In genomic region chr4:148644157-148644511, GRCm38 (mm10) we compare ENCODE assay signal across 8 mouse cellular contexts. TPM values are rescaled to one million over a fixed set of nuclear protein-coding genes. Genes with fewer than 3 reads are reported as not detected.
DNase-seq lines count a peak whose midpoint lies in the region; ATAC-seq and TF ChIP-seq lines count a peak whose summit lies in the region.

No protein-coding gene starts in this region.

- no peak overlapping the region for H3K9ac ChIP-seq in forebrain, embryonic 15.5 days (replicated peaks)
- H3K9ac ChIP-seq in limb, embryonic 11.5 days (ENCODE audit: low read length), result no peak overlapping the region
- H3K9ac ChIP-seq in midbrain, embryonic 14.5 days (replicated peaks; ENCODE audit: low read length), result no peak overlapping the region

- peak; percentile 70; the same call in 1 of the 2 replicates for TF ChIP-seq CTCF in cerebellum, adult 2 months (IDR thresholded peaks at IDR 0.05; ENCODE audit: borderline replicate concordance, insufficient read depth, low read depth, low read length)

- H3K27ac ChIP-seq in cerebellum, adult 2 months (ENCODE audit: insufficient read depth, low read length), result no peak overlapping the region
- H3K27ac ChIP-seq in forebrain, embryonic 15.5 days (replicated peaks), result no peak overlapping the region
- no peak overlapping the region for H3K27ac ChIP-seq in limb, embryonic 11.5 days (replicated peaks; ENCODE audit: low read depth, low read length)
- H3K27ac ChIP-seq in midbrain, embryonic 14.5 days (replicated peaks; ENCODE audit: low read depth, low read length), result no peak overlapping the region

- H3K4me3 ChIP-seq in cerebellum, adult 2 months (replicated peaks; ENCODE audit: insufficient read depth, low read depth, low read length), result peak overlapping the region; percentile 23
- H3K4me3 ChIP-seq in forebrain, embryonic 15.5 days, result no peak overlapping the region
- no peak overlapping the region for H3K4me3 ChIP-seq in limb, embryonic 11.5 days (ENCODE audit: low read depth, low read length)
- no peak overlapping the region for H3K4me3 ChIP-seq in midbrain, embryonic 14.5 days (replicated peaks; ENCODE audit: low read depth, low read length)

- TF ChIP-seq POLR2A in cerebellum, adult 2 months (IDR thresholded peaks at IDR 0.05; ENCODE audit: borderline replicate concordance, insufficient read depth, low read length), result no peak

- no peaks in the 10 kb centered on the region; the same call in 1 of the 2 replicates for H3K4me1 ChIP-seq in cerebellum, adult 2 months (ENCODE audit: control insufficient read depth, insufficient read depth, low read length)
- no peaks in the 10 kb centered on the region for H3K4me1 ChIP-seq in forebrain, embryonic 15.5 days
- H3K4me1 ChIP-seq in limb, embryonic 11.5 days (ENCODE audit: control insufficient read depth, insufficient read depth, low read length), result no peaks in the 10 kb centered on the region
- H3K4me1 ChIP-seq in midbrain, embryonic 14.5 days (ENCODE audit: control insufficient read depth, insufficient read depth, low read length), result no peaks in the 10 kb centered on the region

- no peaks in the 10 kb centered on the region for H3K36me3 ChIP-seq in forebrain, embryonic 15.5 days
- H3K36me3 ChIP-seq in limb, embryonic 11.5 days (ENCODE audit: control insufficient read depth, insufficient read depth, low read length), result no peaks in the 10 kb centered on the region
- no peaks in the 10 kb centered on the region for H3K36me3 ChIP-seq in midbrain, embryonic 14.5 days (ENCODE audit: control insufficient read depth, insufficient read depth, low read length)

- no peaks in the 10 kb centered on the region for H3K27me3 ChIP-seq in cerebellum, adult 2 months (ENCODE audit: control insufficient read depth, insufficient read depth, low read length)
- no peaks in the 10 kb centered on the region for H3K27me3 ChIP-seq in forebrain, embryonic 15.5 days
- no peaks in the 10 kb centered on the region for H3K27me3 ChIP-seq in limb, embryonic 11.5 days (ENCODE audit: control insufficient read depth, insufficient read depth, low read length)
- H3K27me3 ChIP-seq in midbrain, embryonic 14.5 days (ENCODE audit: control insufficient read depth, insufficient read depth, low read length), result no peaks in the 10 kb centered on the region

- no peak for ATAC-seq in forebrain, embryonic 15.5 days (replicated peaks)
- no peak; the same call in 1 of the 2 replicates for ATAC-seq in limb, embryonic 11.5 days (ENCODE audit: insufficient number of reproducible peaks, low FRiP score, low TSS enrichment, low read depth)
- ATAC-seq in midbrain, embryonic 14.5 days (ENCODE audit: low FRiP score, low TSS enrichment), result no peak

- peak; percentile 39 to 66 for DNase-seq in left cerebral cortex, adult 18-20 months (ENCODE audit: low spot score in 2 of 2)
- DNase-seq in left cerebral cortex, adult 11 months (ENCODE audit: low spot score), result no peak
- peak; percentile 61 to 72 for DNase-seq in cerebellum, adult 2 months
- peak; percentile 85 for DNase-seq in induced T-regulatory cell, adult 2 months (ENCODE audit: low read depth)
- DNase-seq in limb, embryonic 11.5 days (ENCODE audit: low spot score), result peak; percentile 85
- peak; percentile 83 for DNase-seq in midbrain, embryonic 14.5 days
- peak; percentile 36 to 54 for DNase-seq in spleen, postnatal 36 days (ENCODE audit: low spot score in 2 of 2)

- H3K9me3 ChIP-seq in forebrain, embryonic 15.5 days, result no peaks in the 10 kb centered on the region
- H3K9me3 ChIP-seq in limb, embryonic 11.5 days (ENCODE audit: control insufficient read depth, low read length), result no peaks in the 10 kb centered on the region
- H3K9me3 ChIP-seq in midbrain, embryonic 14.5 days (ENCODE audit: control insufficient read depth, low read length), result no peaks in the 10 kb centered on the region

- peak overlapping the region; percentile 26 for H3K4me2 ChIP-seq in forebrain, embryonic 15.5 days (replicated peaks)
- H3K4me2 ChIP-seq in limb, embryonic 11.5 days (ENCODE audit: low read depth, severe bottlenecking), result no peak overlapping the region
- peak overlapping the region; percentile 38 for H3K4me2 ChIP-seq in midbrain, embryonic 14.5 days (ENCODE audit: low read length)

- 15% methylated on average over 9 of the region's 9 CpGs for WGBS in cerebellum, adult 2 months
- 9% methylated on average over 9 of the region's 9 CpGs for WGBS in forebrain, embryonic 15.5 days
- WGBS in limb, embryonic 11.5 days, result 4% methylated on average over 9 of the region's 9 CpGs
- 4% methylated on average over 9 of the region's 9 CpGs for WGBS in midbrain, embryonic 14.5 days

RNA-seq across cellular contexts. Expression of gene Gm572, which starts 1.0 kb away (rescaled TPM):
- total RNA-seq in left cerebral cortex, adult 18-20 months (2021), result not detected
- polyA plus RNA-seq in cerebellum, adult 2 months (2012; rRNA removed), result 0.10 and 0.11 TPM in 2 replicates
- not detected in 2 replicates for polyA plus RNA-seq in forebrain, embryonic 15.5 days (2015; fragmentation: Nextera tagmentation; extraction: Ambion mirVana)
- polyA plus RNA-seq in limb, embryonic 11.5 days (2014; fragmentation: Nextera tagmentation; extraction: Ambion mirVana), result not detected in 2 replicates
- not detected in 2 replicates for polyA plus RNA-seq in midbrain, embryonic 14.5 days (2014; fragmentation: Nextera tagmentation; extraction: Ambion mirVana)

RNA-seq across cellular contexts. Expression of gene Tardbp, which starts 17.3 kb away (rescaled TPM):
- total RNA-seq in left cerebral cortex, adult 18-20 months (2021), result 100 to 1,000 TPM; 214 to 220 TPM
- polyA plus RNA-seq in cerebellum, adult 2 months (2012; rRNA removed), result 276 and 338 TPM in 2 replicates
- 272 and 274 TPM in 2 replicates for polyA plus RNA-seq in forebrain, embryonic 15.5 days (2015; fragmentation: Nextera tagmentation; extraction: Ambion mirVana)
- 198 and 237 TPM in 2 replicates for polyA plus RNA-seq in limb, embryonic 11.5 days (2014; fragmentation: Nextera tagmentation; extraction: Ambion mirVana)
- 105 and 106 TPM in 2 replicates for polyA plus RNA-seq in midbrain, embryonic 14.5 days (2014; fragmentation: Nextera tagmentation; extraction: Ambion mirVana)

RNA-seq across cellular contexts. Expression of gene Masp2, which starts 41.8 kb away (rescaled TPM):
- 1 to 10 TPM; 1.7 to 2.6 TPM for total RNA-seq in left cerebral cortex, adult 18-20 months (2021)
- polyA plus RNA-seq in cerebellum, adult 2 months (2012; rRNA removed), result 0.82 and 1.9 TPM in 2 replicates
- polyA plus RNA-seq in forebrain, embryonic 15.5 days (2015; fragmentation: Nextera tagmentation; extraction: Ambion mirVana), result 0.68 and 1.1 TPM in 2 replicates
- 0.16 TPM in 1 of 2 replicates, not detected in the other for polyA plus RNA-seq in limb, embryonic 11.5 days (2014; fragmentation: Nextera tagmentation; extraction: Ambion mirVana)
- 0.51 and 1.00 TPM in 2 replicates for polyA plus RNA-seq in midbrain, embryonic 14.5 days (2014; fragmentation: Nextera tagmentation; extraction: Ambion mirVana)

RNA-seq across cellular contexts. Expression of gene Srm, which starts 52.8 kb away (rescaled TPM):
- total RNA-seq in left cerebral cortex, adult 18-20 months (2021), result 10 to 100 TPM; 72.1 to 77.0 TPM
- polyA plus RNA-seq in cerebellum, adult 2 months (2012; rRNA removed), result 68.9 and 75.8 TPM in 2 replicates
- polyA plus RNA-seq in forebrain, embryonic 15.5 days (2015; fragmentation: Nextera tagmentation; extraction: Ambion mirVana), result 178 and 180 TPM in 2 replicates
- 212 and 222 TPM in 2 replicates for polyA plus RNA-seq in limb, embryonic 11.5 days (2014; fragmentation: Nextera tagmentation; extraction: Ambion mirVana)
- polyA plus RNA-seq in midbrain, embryonic 14.5 days (2014; fragmentation: Nextera tagmentation; extraction: Ambion mirVana), result 146 and 171 TPM in 2 replicates
